Mouse (Mus musculus): ENCODE measurements around the gene Uckl1. TPM values are rescaled to one million over a fixed set of nuclear protein-coding genes. Genes with fewer than 3 reads are reported as not detected.

Uckl1 gene
- polyA plus RNA-seq, 1 experiment from 2014 or later = 43.5 TPM

GRCm38 (mm10) chr2:181578790-181579618 lies 5.7 kb downstream of the Uckl1 start:
- Histone ChIP-seq H3K4me2 (replicated peaks) (no peak overlapping the region), H3K27me3 (no peaks in the 10 kb centered on the region), H3K4me1 (peaks cover 17% of the 10 kb centered on the region), H3K9me3 (no peaks in the 10 kb centered on the region), H3K9ac (0 out of 2 replicates have a peak overlapping the region, but pooled peaks have one; percentile 35), H3K4me3 (no peak overlapping the region), H3K36me3 (peaks cover 18% of the 10 kb centered on the region), H3K27ac (no peak overlapping the region)
- 71% methylated on average over 5 of the region's 5 CpGs for WGBS
- ATAC-seq (ENCODE audit: low FRiP score, low read depth) = no peak

GRCm38 (mm10) chr2:181577981-181578581 lies 6.6 kb downstream of the Uckl1 start:
- no peak for ATAC-seq (ENCODE audit: low FRiP score, low read depth)
- 0 out of 2 replicates have a peak overlapping the region, but pooled peaks have one; percentile 2 for H3K9ac ChIP-seq
- WGBS = 85% methylated on average over 7 of the region's 7 CpGs

GRCm38 (mm10) chr2:181577126-181577525 lies 7.6 kb downstream of the Uckl1 start:
- no peak overlapping the region for H3K4me2 ChIP-seq (replicated peaks)
- 74% methylated on average over 2 of the region's 2 CpGs for WGBS
- H3K27ac ChIP-seq = no peak overlapping the region
- peaks cover 13% of the 10 kb centered on the region for H3K4me1 ChIP-seq
- H3K4me3 ChIP-seq = no peak overlapping the region
- H3K9me3 ChIP-seq = no peaks in the 10 kb centered on the region
- no peak for ATAC-seq (ENCODE audit: low FRiP score, low read depth)
- H3K9ac ChIP-seq = no peak overlapping the region
- peaks cover 27% of the 10 kb centered on the region for H3K36me3 ChIP-seq
- no peaks in the 10 kb centered on the region for H3K27me3 ChIP-seq

More at GRCm38 (mm10) chr2:181577981-181578581, 6.6 kb downstream of the Uckl1 start:
- Histone ChIP-seq H3K4me1 (peaks cover 17% of the 10 kb centered on the region), H3K9me3 (no peaks in the 10 kb centered on the region), H3K4me2 (replicated peaks) (no peak overlapping the region), H3K27me3 (no peaks in the 10 kb centered on the region), H3K27ac (no peak overlapping the region), H3K4me3 (no peak overlapping the region), H3K36me3 (peaks cover 20% of the 10 kb centered on the region)

GRCm38 (mm10) chr2:181576613-181577012 lies 8.1 kb downstream of the Uckl1 start:
- no peaks in the 10 kb centered on the region for H3K27me3 ChIP-seq
- no peak overlapping the region for H3K27ac ChIP-seq
- no peak overlapping the region for H3K9ac ChIP-seq
- peaks cover 32% of the 10 kb centered on the region for H3K36me3 ChIP-seq
- ATAC-seq (ENCODE audit: low FRiP score, low read depth) = no peak
- WGBS = 87% methylated on average over 2 of the region's 2 CpGs
- peaks cover 10% of the 10 kb centered on the region for H3K4me1 ChIP-seq
- no peak overlapping the region for H3K4me2 ChIP-seq (replicated peaks)
- H3K4me3 ChIP-seq = no peak overlapping the region
- H3K9me3 ChIP-seq = no peaks in the 10 kb centered on the region

- Histone ChIP-seq H3K4me1 (0 out of 2 replicates have a peak, but pooled peaks cover 1% of the 10 kb centered on the region), H3K9me3 (no peaks in the 10 kb centered on the region), H3K4me3 (no peak overlapping the region), H3K9ac (no peak overlapping the region), H3K4me2 (replicated peaks) (no peak overlapping the region), H3K36me3 (peaks cover 34% of the 10 kb centered on the region), H3K27me3 (no peaks in the 10 kb centered on the region), H3K27ac (no peak overlapping the region)
- no peak for ATAC-seq (ENCODE audit: low FRiP score, low read depth)
- WGBS = 92% methylated on average over 7 of the region's 7 CpGs
Observed at GRCm38 (mm10) chr2:181574921-181575545, 9.7 kb downstream of the Uckl1 start.

GRCm38 (mm10) chr2:181573961-181574360 lies 10.7 kb downstream of the Uckl1 start:
- Histone ChIP-seq H3K4me1 (no peaks in the 10 kb centered on the region), H3K9ac (no peak overlapping the region), H3K36me3 (peaks cover 36% of the 10 kb centered on the region), H3K27ac (no peak overlapping the region), H3K4me3 (no peak overlapping the region), H3K27me3 (no peaks in the 10 kb centered on the region), H3K4me2 (replicated peaks) (no peak overlapping the region), H3K9me3 (no peaks in the 10 kb centered on the region)
- ATAC-seq (ENCODE audit: low FRiP score, low read depth) = no peak
- 90% methylated on average over 9 of the region's 9 CpGs for WGBS

- Histone ChIP-seq H3K27ac (no peak overlapping the region), H3K4me2 (replicated peaks) (no peak overlapping the region), H3K9ac (no peak overlapping the region), H3K4me3 (no peak overlapping the region), H3K9me3 (no peaks in the 10 kb centered on the region), H3K36me3 (peaks cover 36% of the 10 kb centered on the region), H3K27me3 (no peaks in the 10 kb centered on the region), H3K4me1 (no peaks in the 10 kb centered on the region)
- 94% methylated on average over 15 of the region's 15 CpGs for WGBS
- no peak for ATAC-seq (ENCODE audit: low FRiP score, low read depth)
Observed at GRCm38 (mm10) chr2:181572921-181573920, 11.5 kb downstream of the Uckl1 start.

- no peak for ATAC-seq (ENCODE audit: low FRiP score, low read depth)
- Histone ChIP-seq H3K27me3 (no peaks in the 10 kb centered on the region), H3K27ac (no peak overlapping the region), H3K9ac (no peak overlapping the region), H3K4me3 (no peak overlapping the region), H3K36me3 (peaks cover 36% of the 10 kb centered on the region), H3K4me2 (replicated peaks) (no peak overlapping the region), H3K9me3 (no peaks in the 10 kb centered on the region), H3K4me1 (no peaks in the 10 kb centered on the region)
- WGBS = 87% methylated on average over 11 of the region's 11 CpGs
Observed at GRCm38 (mm10) chr2:181571941-181572670, 12.6 kb downstream of the Uckl1 start.

- H3K4me1 ChIP-seq = no peaks in the 10 kb centered on the region
- no peaks in the 10 kb centered on the region for H3K27me3 ChIP-seq
- 73% methylated on average over 6 of the region's 6 CpGs for WGBS
- ATAC-seq (ENCODE audit: low FRiP score, low read depth) = no peak
- H3K4me2 ChIP-seq (replicated peaks) = no peak overlapping the region
- no peak overlapping the region for H3K4me3 ChIP-seq
- no peaks in the 10 kb centered on the region for H3K9me3 ChIP-seq
- no peak overlapping the region for H3K27ac ChIP-seq
- H3K9ac ChIP-seq = no peak overlapping the region
- peaks cover 36% of the 10 kb centered on the region for H3K36me3 ChIP-seq
Observed at GRCm38 (mm10) chr2:181570921-181571595, 13.6 kb downstream of the Uckl1 start.

GRCm38 (mm10) chr2:181570375-181570774 lies 14.3 kb downstream of the Uckl1 start:
- 86% methylated on average over 8 of the region's 8 CpGs for WGBS
- Histone ChIP-seq H3K4me2 (replicated peaks) (no peak overlapping the region), H3K4me1 (no peaks in the 10 kb centered on the region), H3K36me3 (peaks cover 36% of the 10 kb centered on the region), H3K9me3 (no peaks in the 10 kb centered on the region), H3K9ac (no peak overlapping the region), H3K27ac (no peak overlapping the region), H3K4me3 (no peak overlapping the region), H3K27me3 (no peaks in the 10 kb centered on the region)
- no peak for ATAC-seq (ENCODE audit: low FRiP score, low read depth)

Data from limb, embryonic 13.5 days (tissue).